Mouse (Mus musculus) cortical plate, adult 2 months (tissue): ENCODE measurements around the gene Lrrc75a.

ENCODE experiments used
- CTCF ChIP-seq: fragments of 200-500 bp; IDR thresholded peaks from 2 replicates; pipeline ENCODE4 v1.5.1; 2011; ENCODE audit warnings: mild to moderate bottlenecking, control low read depth, low read length; ENCODE audit not compliant: insufficient read depth; ENCODE audit errors: extremely low read depth
- POLR2A ChIP-seq: fragments of 200-500 bp; IDR thresholded peaks from 2 replicates; pipeline ENCODE4 v1.6.1; 2011; ENCODE audit warnings: mild to moderate bottlenecking, low read length, control low read depth; ENCODE audit not compliant: insufficient read depth; ENCODE audit errors: extremely low read depth

- TF ChIP-seq CTCF (no peak), POLR2A (no peak)
These were observed 87.8 kb downstream of the Lrrc75a start for GRCm38 (mm10) chr11:62560463-62561016.
